Mouse (Mus musculus) testis, adult 2 months (tissue): ENCODE measurements around the gene Ablim2. TPM values are rescaled to one million over a fixed set of nuclear protein-coding genes. Genes with fewer than 3 reads are reported as not detected.

Source experiments
- H3K27ac ChIP-seq: fragments of 200-500 bp; 2 replicates; pipeline ENCODE4 v1.5.1; 2012; ENCODE audit warnings: low read depth, low read length; ENCODE audit not compliant: control insufficient read depth, insufficient read depth
- H3K27me3 ChIP-seq: fragments of 200-500 bp; 2 replicates; pipeline ENCODE4 v1.6.1; 2012; ENCODE audit warnings: mild to moderate bottlenecking, low read length, moderate library complexity; ENCODE audit not compliant: control insufficient read depth, insufficient read depth
- H3K36me3 ChIP-seq: fragments of 200-500 bp; 2 replicates; pipeline ENCODE4 v1.6.1; 2012; ENCODE audit warnings: mild to moderate bottlenecking, low read length; ENCODE audit not compliant: control insufficient read depth, insufficient read depth
- H3K4me1 ChIP-seq: fragments of 200-500 bp; 2 replicates; pipeline ENCODE4 v1.6.1; 2012; ENCODE audit warnings: low read length; ENCODE audit not compliant: control insufficient read depth, insufficient read depth
- H3K4me3 ChIP-seq: fragments of 200-500 bp; 2 replicates; pipeline ENCODE4 v1.5.1; 2012; ENCODE audit warnings: low read depth, mild to moderate bottlenecking, low read length, moderate library complexity, mixed read lengths; ENCODE audit not compliant: control insufficient read depth
- CTCF ChIP-seq: fragments of 200-500 bp; IDR thresholded peaks from 2 replicates; pipeline ENCODE4 v1.5.1; 2012; ENCODE audit warnings: low read depth, mild to moderate bottlenecking, inconsistent platforms, low read length, moderate library complexity; ENCODE audit not compliant: control insufficient read depth, insufficient read depth, insufficient replicate concordance
- POLR2A ChIP-seq: fragments of 200-500 bp; IDR thresholded peaks from 2 replicates; pipeline ENCODE4 v1.6.1; 2012; ENCODE audit warnings: low read depth, mild to moderate bottlenecking, inconsistent platforms, low read length, moderate library complexity; ENCODE audit not compliant: control insufficient read depth
- polyA plus RNA-seq: library from polyadenylated mRNA; depleted of rRNA; stranded (reverse); fragments of >200 nt; gene quantifications from 2 replicates; pipeline ENCODE4 v1.2.3, GENCODE M21; 2012

Gene Ablim2
- polyA plus RNA-seq, 1 experiment, result 1.2 TPM

- Histone ChIP-seq H3K4me1 (peaks cover 14% of the 10 kb centered on the region), H3K36me3 (no peaks in the 10 kb centered on the region), H3K4me3 (peak overlapping the region; percentile 85), H3K27me3 (no peaks in the 10 kb centered on the region), H3K27ac (no peak overlapping the region)
- TF ChIP-seq POLR2A, result no peak
- no peak for TF ChIP-seq CTCF
Measured at GRCm38 (mm10) chr5:35758081-35759053, 687 bp downstream of the Ablim2 start.

GRCm38 (mm10) chr5:35761323-35761722, 3.6 kb downstream of the Ablim2 start:
- H3K36me3 ChIP-seq, result no peaks in the 10 kb centered on the region
- TF ChIP-seq CTCF (no peak), POLR2A (no peak)
- H3K27ac ChIP-seq, result no peak overlapping the region
- no peak overlapping the region for H3K4me3 ChIP-seq
- H3K4me1 ChIP-seq, result peaks cover 14% of the 10 kb centered on the region
- H3K27me3 ChIP-seq, result no peaks in the 10 kb centered on the region

- Histone ChIP-seq H3K4me1 (peaks cover 10% of the 10 kb centered on the region), H3K36me3 (no peaks in the 10 kb centered on the region), H3K27ac (no peak overlapping the region), H3K4me3 (no peak overlapping the region), H3K27me3 (no peaks in the 10 kb centered on the region)
- no peak for TF ChIP-seq POLR2A
- TF ChIP-seq CTCF, result no peak
Measured at GRCm38 (mm10) chr5:35762388-35762787, 4.7 kb downstream of the Ablim2 start.

GRCm38 (mm10) chr5:35762850-35763249, 5.2 kb downstream of the Ablim2 start:
- Histone ChIP-seq H3K4me3 (no peak overlapping the region), H3K4me1 (peaks cover 8% of the 10 kb centered on the region), H3K36me3 (no peaks in the 10 kb centered on the region), H3K27me3 (no peaks in the 10 kb centered on the region), H3K27ac (no peak overlapping the region)
- TF ChIP-seq POLR2A, result no peak
- no peak for TF ChIP-seq CTCF

GRCm38 (mm10) chr5:35765909-35766308, 8.2 kb downstream of the Ablim2 start:
- Histone ChIP-seq H3K4me1 (no peaks in the 10 kb centered on the region), H3K27ac (no peak overlapping the region), H3K4me3 (no peak overlapping the region), H3K36me3 (no peaks in the 10 kb centered on the region), H3K27me3 (no peaks in the 10 kb centered on the region)
- TF ChIP-seq CTCF (no peak), POLR2A (no peak)

- TF ChIP-seq CTCF, result no peak
- no peak for TF ChIP-seq POLR2A
- no peak overlapping the region for H3K27ac ChIP-seq
- H3K4me1 ChIP-seq, result no peaks in the 10 kb centered on the region
- H3K4me3 ChIP-seq, result no peak overlapping the region
- H3K27me3 ChIP-seq, result no peaks in the 10 kb centered on the region
- H3K36me3 ChIP-seq, result no peaks in the 10 kb centered on the region
Measured at GRCm38 (mm10) chr5:35768525-35768924, 10.8 kb downstream of the Ablim2 start.

- Histone ChIP-seq H3K4me3 (no peak overlapping the region), H3K4me1 (no peaks in the 10 kb centered on the region), H3K36me3 (no peaks in the 10 kb centered on the region), H3K27me3 (no peaks in the 10 kb centered on the region), H3K27ac (no peak overlapping the region)
- TF ChIP-seq CTCF (no peak), POLR2A (no peak)
Measured at GRCm38 (mm10) chr5:35768997-35769396, 11.3 kb downstream of the Ablim2 start.
